Mouse (Mus musculus) spleen, adult 2 months (tissue): ENCODE results near the gene Podnl1. TPM values are rescaled to one million over a fixed set of nuclear protein-coding genes. Genes with fewer than 3 reads are reported as not detected.

ENCODE experiments used
- DNase-seq, 2 experiments: peaks; one replicate each; pipeline versions ENCODE4 v3.0.0 to v3.0.0-alpha.2; 2012 to 2021; ENCODE audit warnings: low spot score in 2 of 2, low read depth in 1 of 2
- H3K27ac ChIP-seq: fragments of 200-500 bp; 2 replicates; pipeline ENCODE4 v1.5.1; 2012; ENCODE audit warnings: low read length, inconsistent platforms; ENCODE audit not compliant: insufficient read depth
- H3K27me3 ChIP-seq: fragments of 200-500 bp; 2 replicates; pipeline ENCODE4 v1.6.1; 2012; ENCODE audit warnings: mild to moderate bottlenecking, moderate library complexity, low read length, inconsistent platforms; ENCODE audit not compliant: control insufficient read depth, insufficient read depth
- H3K36me3 ChIP-seq: fragments of 200-500 bp; 2 replicates; pipeline ENCODE4 v1.6.1; 2012; ENCODE audit warnings: mild to moderate bottlenecking, low read length, inconsistent platforms; ENCODE audit not compliant: control insufficient read depth, insufficient read depth
- H3K4me1 ChIP-seq: fragments of 200-500 bp; 2 replicates; pipeline ENCODE4 v1.6.1; 2011; ENCODE audit warnings: inconsistent platforms; ENCODE audit not compliant: control insufficient read depth, insufficient read depth, insufficient read length
- H3K4me3 ChIP-seq: fragments of 200-500 bp; 2 replicates; pipeline ENCODE4 v1.5.1; 2011; ENCODE audit warnings: mild to moderate bottlenecking, inconsistent platforms; ENCODE audit not compliant: insufficient read depth, insufficient read length; ENCODE audit errors: extremely low read depth
- CTCF ChIP-seq: fragments of 200-500 bp; IDR thresholded peaks from 2 replicates; pipeline ENCODE4 v1.5.1; 2011; ENCODE audit warnings: mild to moderate bottlenecking, inconsistent platforms; ENCODE audit not compliant: insufficient read depth, insufficient read length, insufficient replicate concordance; ENCODE audit errors: extremely low read depth
- POLR2A ChIP-seq: fragments of 200-500 bp; IDR thresholded peaks from 2 replicates; pipeline ENCODE4 v1.6.1; 2011; ENCODE audit warnings: low read depth, low read length, inconsistent platforms
- WGBS: fragments of 180-500 bp; shearing (Covaris S2); methylation state at CpG from one replicate; pipeline ENCODE4 v1.1.7; 2018; 5-methylcytosine and 5-hydroxymethylcytosine counted together
- polyA plus RNA-seq: library from polyadenylated mRNA; depleted of rRNA; stranded (reverse); fragments of >200 nt; gene quantifications from 2 replicates; pipeline ENCODE4 v1.2.3, GENCODE M21; 2012

Podnl1 gene
- polyA plus RNA-seq, 1 experiment: 11.1 TPM

DNA sequence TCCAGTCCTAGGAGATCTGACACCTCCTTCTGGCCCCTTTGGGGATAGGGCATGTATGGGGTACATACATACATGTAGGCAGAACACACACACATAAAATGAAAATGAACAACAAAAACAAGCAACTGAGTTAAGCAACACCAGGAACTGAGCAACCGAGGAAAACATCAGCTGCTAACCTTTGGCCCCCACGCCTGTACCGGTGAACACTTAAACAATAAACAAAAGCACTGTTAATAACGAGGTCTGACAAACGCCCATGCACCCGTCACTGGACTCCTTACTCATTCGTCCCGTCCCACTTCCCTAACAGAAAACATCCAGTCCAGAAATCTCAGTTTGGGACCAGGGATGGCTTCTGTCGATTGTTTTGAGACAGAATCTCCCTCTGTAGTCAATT is 36.5 kb upstream of the Podnl1 start:
- WGBS: 91% methylated on average over 9 of the region's 9 CpGs
- no peaks in the 10 kb centered on the region for H3K4me1 ChIP-seq

DNA sequence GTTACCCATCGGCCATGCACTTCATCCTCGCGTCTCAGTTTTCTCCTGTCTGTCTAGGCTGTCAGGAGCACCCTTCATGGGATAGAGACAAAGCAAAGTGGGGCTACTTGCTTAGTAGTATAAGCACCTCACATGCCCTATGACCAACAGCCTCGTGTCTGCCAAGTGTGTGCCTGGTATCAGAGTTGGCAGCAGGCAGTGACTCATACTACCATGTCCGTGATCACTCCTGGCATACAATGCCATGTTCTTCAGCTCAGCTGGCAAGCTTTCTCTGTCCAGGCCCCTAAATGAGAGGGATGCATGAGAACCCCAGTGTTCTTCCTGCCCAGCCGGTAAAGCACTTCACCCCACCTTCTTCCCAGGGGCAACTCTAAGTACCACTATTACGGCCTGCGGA is 35.2 kb upstream of the Podnl1 start:
- Histone ChIP-seq H3K27ac (no peak overlapping the region), H3K36me3 (peaks cover 23% of the 10 kb centered on the region), H3K4me3 (no peak overlapping the region), H3K4me1 (no peaks in the 10 kb centered on the region), H3K27me3 (no peaks in the 10 kb centered on the region)
- TF ChIP-seq POLR2A (no peak), CTCF (no peak)
- DNase-seq: no peak
- WGBS: 91% methylated on average over 8 of the region's 8 CpGs

More for the DNA sequence above, 36.5 kb upstream of the Podnl1 start:
- no peak overlapping the region for H3K4me3 ChIP-seq
- H3K27ac ChIP-seq: no peak overlapping the region
- no peaks in the 10 kb centered on the region for H3K27me3 ChIP-seq
- H3K36me3 ChIP-seq: peaks cover 13% of the 10 kb centered on the region
- DNase-seq: no peak
- TF ChIP-seq CTCF (no peak), POLR2A (no peak)

DNA sequence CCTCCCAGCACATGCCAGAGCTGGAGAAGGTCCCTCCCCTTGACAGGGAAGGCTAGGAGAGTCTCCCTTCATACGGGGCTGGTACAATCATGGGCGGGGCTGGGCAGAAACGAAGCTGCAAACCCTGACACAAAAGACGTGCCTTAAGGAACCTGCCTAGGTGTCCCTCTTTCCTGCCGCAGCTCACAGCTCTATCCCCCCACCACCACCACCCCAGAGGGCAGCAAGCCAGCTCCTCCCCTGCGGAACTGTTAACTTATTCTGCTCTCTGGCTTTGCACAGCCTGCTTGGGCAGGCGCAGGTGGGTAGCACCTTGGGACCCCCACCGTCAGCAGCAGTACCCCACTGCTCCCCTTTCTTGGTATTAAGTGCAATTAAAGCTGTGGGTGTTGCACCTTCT is 29.7 kb upstream of the Podnl1 start:
- H3K36me3 ChIP-seq: peaks cover 46% of the 10 kb centered on the region
- TF ChIP-seq POLR2A (no peak), CTCF (no peak)
- no peak for DNase-seq
- H3K4me1 ChIP-seq: no peaks in the 10 kb centered on the region
- H3K27ac ChIP-seq: no peak overlapping the region
- no peak overlapping the region for H3K4me3 ChIP-seq
- H3K27me3 ChIP-seq: no peaks in the 10 kb centered on the region
- WGBS: 82% methylated on average over 8 of the region's 8 CpGs

DNA sequence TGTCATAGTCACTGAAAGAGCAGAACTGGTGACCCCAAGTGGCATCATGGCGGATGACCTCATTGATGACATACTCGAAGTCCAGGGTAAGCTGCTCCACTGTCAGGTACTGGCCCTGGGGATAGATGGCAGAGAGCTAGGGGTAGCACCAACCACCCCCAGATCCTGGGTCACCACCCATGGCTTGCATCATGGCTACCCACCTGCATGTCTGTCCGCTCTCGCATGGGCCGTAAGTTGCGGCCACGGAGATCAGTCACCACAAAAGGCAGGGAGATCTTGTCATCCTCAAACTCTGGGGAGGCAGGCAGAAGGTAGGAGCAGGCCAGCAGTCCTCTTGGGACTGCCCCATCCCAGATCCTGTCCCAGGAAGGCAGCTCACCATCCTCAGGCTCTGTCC is 27.4 kb upstream of the Podnl1 start:
- peaks cover 4% of the 10 kb centered on the region; the same call in 1 of the 2 replicates for H3K4me1 ChIP-seq
- H3K4me3 ChIP-seq: no peak overlapping the region
- no peak overlapping the region for H3K27ac ChIP-seq
- TF ChIP-seq POLR2A: no peak
- TF ChIP-seq CTCF: no peak
- H3K36me3 ChIP-seq: peaks cover 50% of the 10 kb centered on the region
- H3K27me3 ChIP-seq: no peaks in the 10 kb centered on the region
- no peak for DNase-seq
- 94% methylated on average over 7 of the region's 7 CpGs for whole genome bisulfite sequencing

DNA sequence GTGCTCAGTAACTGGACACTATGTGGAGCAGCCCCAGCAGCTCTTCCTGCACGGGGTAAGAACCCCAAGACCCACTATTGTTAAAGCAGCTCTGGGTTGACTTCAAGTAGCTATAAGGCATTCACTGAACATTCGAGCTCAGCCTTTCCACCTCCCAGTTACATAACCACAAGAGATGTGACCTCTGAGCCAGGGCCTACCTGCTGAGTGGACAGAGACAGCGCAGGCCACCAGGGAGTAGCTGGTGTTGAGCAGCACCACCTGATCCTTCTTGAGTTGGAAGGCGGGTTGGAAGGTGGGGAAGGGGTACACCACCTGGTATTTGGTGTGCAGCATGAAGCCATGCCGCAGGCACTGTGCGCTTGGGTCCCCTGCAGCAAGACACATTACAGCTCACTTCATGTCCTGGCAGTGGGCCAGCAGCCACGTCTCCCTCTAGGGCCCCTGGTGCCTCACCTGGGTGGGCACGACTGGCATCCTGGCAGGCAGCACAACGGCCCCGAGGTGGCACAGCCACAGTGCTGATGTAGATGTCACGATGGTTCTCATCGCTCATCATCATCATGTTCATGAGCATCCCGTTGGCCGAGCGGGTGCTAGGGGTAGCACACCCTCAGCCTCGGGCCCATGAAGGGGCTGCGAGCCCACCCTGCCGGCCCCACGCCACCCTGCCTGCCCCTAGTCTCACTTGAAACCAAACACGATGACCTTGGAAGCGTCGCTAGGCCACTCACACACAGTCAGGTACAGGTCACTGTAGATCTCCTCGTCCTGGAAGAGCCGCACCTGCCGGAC is 24.1 kb upstream of the Podnl1 start:
- Histone ChIP-seq H3K4me1 (peaks cover 10% of the 10 kb centered on the region; the same call in 1 of the 2 replicates), H3K4me3 (no peak overlapping the region), H3K36me3 (peaks cover 29% of the 10 kb centered on the region), H3K27me3 (no peaks in the 10 kb centered on the region), H3K27ac (no peak overlapping the region)
- TF ChIP-seq CTCF (no peak), POLR2A (no peak)
- 93% methylated on average over 25 of the region's 25 CpGs for WGBS
- no peak for DNase-seq

DNA sequence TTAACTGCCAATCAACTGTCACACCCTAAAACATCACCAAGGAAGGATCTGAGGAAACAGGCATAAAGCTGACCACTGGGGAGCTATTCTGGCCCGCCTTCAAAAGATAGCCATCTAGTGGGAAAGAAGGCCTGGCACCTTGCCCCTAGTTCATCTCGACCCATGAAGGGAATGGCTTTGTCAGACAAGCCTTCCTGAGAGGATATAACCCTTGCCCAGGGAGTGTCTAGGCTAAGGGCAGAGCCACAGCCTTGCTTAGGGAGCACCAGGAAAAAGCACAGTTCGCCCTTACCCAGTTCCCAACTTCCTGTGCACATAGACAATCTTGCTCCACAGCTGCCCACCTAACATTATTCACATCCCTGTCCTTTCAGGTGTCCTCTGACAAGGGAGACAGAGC is 22.2 kb upstream of the Podnl1 start:
- H3K27me3 ChIP-seq: no peaks in the 10 kb centered on the region
- peak overlapping the region; percentile 73; the same call in 1 of the 2 replicates for H3K4me3 ChIP-seq
- peaks cover 10% of the 10 kb centered on the region; the same call in 1 of the 2 replicates for H3K4me1 ChIP-seq
- no peak overlapping the region for H3K27ac ChIP-seq
- no peak for DNase-seq
- no peak for TF ChIP-seq CTCF
- no peak for TF ChIP-seq POLR2A
- 42% methylated on average over 3 of the region's 3 CpGs for WGBS
- peaks cover 10% of the 10 kb centered on the region for H3K36me3 ChIP-seq

DNA sequence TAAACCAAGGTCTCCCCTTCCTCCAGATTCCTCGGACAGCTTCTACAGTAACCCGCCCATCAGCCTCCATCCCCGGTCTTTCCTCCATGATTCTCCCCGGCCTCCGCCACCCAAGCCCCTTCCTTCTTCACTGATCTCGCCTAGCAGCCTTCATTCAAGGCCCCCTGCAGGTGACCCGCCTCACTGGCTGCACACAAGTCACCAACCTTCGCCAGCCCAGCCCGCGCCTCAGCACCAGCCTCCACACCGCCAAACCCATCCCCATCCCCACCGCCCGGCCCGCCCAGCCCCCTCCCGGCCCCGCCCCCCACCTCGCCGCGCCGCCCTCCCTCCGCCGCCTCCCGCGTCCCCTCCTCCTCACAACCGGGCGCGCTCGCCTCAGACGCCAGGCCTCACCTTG is 21.6 kb upstream of the Podnl1 start:
- H3K4me1 ChIP-seq: peaks cover 10% of the 10 kb centered on the region; the same call in 1 of the 2 replicates
- H3K27ac ChIP-seq: no peak overlapping the region
- peak overlapping the region; percentile 73 for H3K4me3 ChIP-seq
- no peaks in the 10 kb centered on the region for H3K27me3 ChIP-seq
- TF ChIP-seq CTCF (0 out of 2 replicates have a peak, but pooled peaks have one; percentile 3), POLR2A (no peak)
- WGBS: 1% methylated on average over 13 of the region's 29 CpGs
- H3K36me3 ChIP-seq: peaks cover 8% of the 10 kb centered on the region
- DNase-seq: peak in 1 of 2 experiments; percentile 72
